Mouse (Mus musculus) lung, adult 2 months (tissue): ENCODE data around the gene Gm26741.

ENCODE experiments used
- CTCF ChIP-seq: fragments of 200-500 bp; IDR thresholded peaks from 2 replicates; pipeline ENCODE4 v1.5.1; 2011; ENCODE audit warnings: mild to moderate bottlenecking, low read length, control low read depth; ENCODE audit not compliant: insufficient read depth
- POLR2A ChIP-seq: fragments of 200-500 bp; IDR thresholded peaks from 2 replicates; pipeline ENCODE4 v1.6.1; 2011; ENCODE audit warnings: low read depth, mild to moderate bottlenecking, control low read depth, low read length, borderline replicate concordance; ENCODE audit errors: extremely low read depth

- no peak for TF ChIP-seq POLR2A
- no peak for TF ChIP-seq CTCF
Measured at GRCm38 (mm10) chr10:52321918-52322317, 36.6 kb upstream of the Gm26741 start.
